Mouse (Mus musculus): ENCODE measurements around the gene Atg10.

Atg10 gene

DNA sequence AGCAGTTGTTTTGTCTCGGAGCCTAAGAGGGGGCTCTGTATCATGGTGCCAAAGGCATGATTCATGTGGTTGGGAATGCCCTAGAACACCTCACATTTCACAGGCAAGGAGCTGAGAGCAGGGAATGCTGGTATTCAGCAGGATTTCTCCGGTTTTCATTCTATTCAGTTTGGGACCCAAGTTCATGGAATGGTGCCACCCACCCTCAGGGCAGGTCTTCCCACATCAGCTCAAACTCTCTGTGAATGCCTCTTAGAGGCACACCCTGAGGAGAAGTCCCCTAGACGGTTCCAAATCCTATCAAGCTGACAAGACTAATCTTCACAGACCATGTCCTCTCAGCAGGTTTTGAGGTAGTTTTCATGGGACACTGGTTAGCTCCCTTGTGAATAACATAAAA, 211.9 kb downstream of the Atg10 start:
- DNase-seq (ENCODE audit: low spot score) = no peak

GRCm38 (mm10) chr13:90995034-90995629, 228.6 kb downstream of the Atg10 start:
- DNase-seq (ENCODE audit: low spot score) = no peak

DNA sequence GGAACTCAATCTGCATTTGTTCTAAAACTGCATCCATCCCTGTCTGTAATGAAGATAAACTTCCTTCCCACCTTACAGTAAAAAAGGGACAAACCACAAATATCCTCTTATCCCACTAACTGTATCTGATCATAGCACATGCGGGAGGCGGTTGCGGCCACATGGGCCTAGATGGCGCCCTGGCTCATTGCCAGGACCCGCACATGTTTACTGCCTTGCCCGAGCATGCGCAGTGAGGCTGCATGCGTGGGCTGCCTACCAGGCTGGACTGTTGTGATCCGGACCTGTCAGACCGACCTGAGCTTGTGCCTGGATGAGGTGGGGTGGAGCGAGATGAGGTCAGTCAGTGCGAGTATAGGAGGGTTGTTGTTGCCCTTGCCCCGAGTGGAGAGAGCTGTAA, 230.2 kb downstream of the Atg10 start:
- peak; percentile 9 for DNase-seq (ENCODE audit: low spot score)

DNA sequence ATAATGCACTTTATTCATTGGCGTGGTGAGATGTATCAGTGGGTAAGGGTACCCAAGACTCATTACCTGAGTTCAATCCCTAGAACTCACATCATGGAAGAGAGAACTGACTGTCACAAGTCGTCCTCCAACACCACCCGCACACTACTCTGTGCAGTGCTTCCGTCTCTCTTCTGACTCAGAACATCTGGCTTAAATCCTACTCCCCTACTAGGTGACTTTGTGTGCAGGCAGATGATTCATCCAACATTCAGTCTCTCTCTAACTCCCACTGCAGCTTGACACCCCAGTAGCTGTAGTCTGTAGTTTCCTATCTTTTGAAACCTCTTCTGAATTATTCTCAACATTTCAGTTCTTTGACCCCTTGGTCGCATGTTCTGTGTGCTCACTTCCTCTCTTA, 230.8 kb downstream of the Atg10 start:
- DNase-seq (ENCODE audit: low spot score) = no peak

GRCm38 (mm10) chr13:90988226-90988625, 235.5 kb downstream of the Atg10 start:
- no peak for DNase-seq (ENCODE audit: low spot score)

GRCm38 (mm10) chr13:90985417-90985816, 238.4 kb downstream of the Atg10 start:
- DNase-seq (ENCODE audit: low spot score) = no peak

DNA sequence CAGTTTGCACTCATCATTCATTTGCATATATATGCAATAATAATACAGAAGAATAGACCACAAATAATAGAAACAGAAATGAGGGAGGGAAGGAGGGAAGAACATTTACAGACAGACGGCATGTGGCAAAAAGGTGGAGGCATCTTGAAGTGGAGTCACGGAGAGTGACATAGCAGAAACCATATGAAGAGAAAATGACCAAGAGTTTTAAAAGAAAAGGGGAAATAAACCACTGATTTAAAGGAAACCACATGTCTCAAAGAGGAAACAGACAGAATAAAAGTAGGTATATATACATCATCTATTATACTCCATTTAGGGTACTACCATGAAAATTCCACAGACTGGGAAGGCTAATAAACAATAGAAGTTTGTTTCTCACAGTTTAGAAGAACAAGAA, 239.7 kb downstream of the Atg10 start:
- DNase-seq (ENCODE audit: low spot score) = no peak

DNA sequence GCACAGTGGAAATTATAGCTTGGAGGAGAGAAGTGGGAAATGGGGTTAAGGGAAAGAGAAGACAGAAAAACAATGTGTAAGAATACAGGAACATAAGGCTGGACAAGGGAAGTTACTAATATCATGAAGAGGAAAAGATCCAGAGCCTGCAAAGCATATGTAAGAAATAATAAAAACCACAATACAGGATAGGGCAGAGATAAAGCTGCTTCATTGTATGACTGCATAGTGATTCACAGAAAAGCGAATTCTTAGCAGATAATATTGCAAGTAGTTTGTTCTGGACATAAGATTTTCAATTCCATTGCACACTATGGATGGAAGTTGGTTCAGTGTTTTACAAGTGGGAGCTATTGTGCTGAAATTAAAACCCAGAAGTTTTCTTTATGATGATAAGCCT, 242.0 kb downstream of the Atg10 start:
- no peak for DNase-seq (ENCODE audit: low spot score)

GRCm38 (mm10) chr13:90980878-90981674, 242.7 kb downstream of the Atg10 start:
- no peak for DNase-seq (ENCODE audit: low spot score)

- no peak for DNase-seq (ENCODE audit: low spot score)
These were observed 246.7 kb downstream of the Atg10 start for GRCm38 (mm10) chr13:90977057-90977456.

DNA sequence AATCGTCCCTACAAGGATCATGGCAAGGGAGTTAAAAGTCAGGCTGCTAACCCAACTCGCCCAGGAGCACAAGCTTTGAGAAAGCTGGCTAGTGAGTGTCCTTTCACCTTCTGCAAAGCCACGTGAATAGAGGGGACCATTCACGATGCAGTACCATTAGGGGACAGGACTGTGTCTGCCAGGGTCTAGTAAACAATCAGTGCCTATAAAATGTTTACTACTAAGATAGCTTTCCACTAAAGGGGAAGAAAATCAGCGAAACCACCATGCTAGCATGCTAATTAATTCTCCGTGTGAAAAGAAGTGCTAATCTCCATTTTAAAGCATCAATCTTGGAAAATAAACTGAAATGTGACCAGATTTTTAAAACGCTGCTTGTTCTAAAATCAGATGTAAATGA, 250.4 kb downstream of the Atg10 start:
- DNase-seq (ENCODE audit: low spot score) = no peak

GRCm38 (mm10) chr13:90970259-90971017, 253.3 kb downstream of the Atg10 start:
- no peak for DNase-seq (ENCODE audit: low spot score)

DNA sequence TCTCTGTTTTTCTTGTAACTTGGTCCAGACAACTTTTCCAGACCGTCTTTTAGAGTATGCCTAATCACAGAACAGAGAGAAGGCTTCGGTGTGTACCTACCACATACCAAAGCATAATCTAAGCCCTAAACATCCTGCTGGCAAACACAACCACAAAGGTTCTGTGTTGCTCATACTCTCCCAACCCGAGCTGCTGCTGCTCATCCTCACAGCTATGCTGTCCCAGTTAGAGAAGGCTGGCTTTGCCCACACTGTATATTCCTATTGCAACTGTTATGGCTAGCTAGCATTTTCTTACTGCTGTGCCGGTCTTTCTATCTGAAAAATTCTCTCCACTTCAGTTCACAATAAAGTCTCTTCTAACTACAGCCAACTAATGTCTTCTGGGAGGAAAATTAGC, 254.8 kb downstream of the Atg10 start:
- DNase-seq (ENCODE audit: low spot score) = no peak

- DNase-seq (ENCODE audit: low spot score) = peak; percentile 32
These were observed 256.3 kb downstream of the Atg10 start for GRCm38 (mm10) chr13:90967422-90967821.

GRCm38 (mm10) chr13:90965996-90966395, 257.8 kb downstream of the Atg10 start:
- DNase-seq (ENCODE audit: low spot score) = no peak

DNA sequence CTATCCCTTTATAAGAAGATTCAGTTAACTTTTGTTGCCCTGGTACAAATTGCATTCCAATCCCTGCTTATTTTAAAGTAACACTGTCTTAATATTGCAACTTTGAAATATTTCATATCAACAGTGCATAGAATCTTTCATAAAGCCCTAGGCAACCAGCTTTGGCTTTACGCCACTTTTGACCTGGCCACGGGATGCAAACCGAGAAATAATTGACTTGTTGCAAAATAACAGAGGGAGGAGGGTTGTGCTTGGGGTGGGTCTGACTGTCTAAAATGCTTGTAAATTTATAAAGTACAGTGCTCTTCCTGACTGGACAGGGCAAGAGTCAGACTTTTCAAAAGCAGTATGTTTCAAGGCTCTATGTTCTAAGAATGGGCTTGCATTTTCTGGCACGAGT, 259.3 kb downstream of the Atg10 start:
- DNase-seq (ENCODE audit: low spot score) = peak; percentile 63

DNA sequence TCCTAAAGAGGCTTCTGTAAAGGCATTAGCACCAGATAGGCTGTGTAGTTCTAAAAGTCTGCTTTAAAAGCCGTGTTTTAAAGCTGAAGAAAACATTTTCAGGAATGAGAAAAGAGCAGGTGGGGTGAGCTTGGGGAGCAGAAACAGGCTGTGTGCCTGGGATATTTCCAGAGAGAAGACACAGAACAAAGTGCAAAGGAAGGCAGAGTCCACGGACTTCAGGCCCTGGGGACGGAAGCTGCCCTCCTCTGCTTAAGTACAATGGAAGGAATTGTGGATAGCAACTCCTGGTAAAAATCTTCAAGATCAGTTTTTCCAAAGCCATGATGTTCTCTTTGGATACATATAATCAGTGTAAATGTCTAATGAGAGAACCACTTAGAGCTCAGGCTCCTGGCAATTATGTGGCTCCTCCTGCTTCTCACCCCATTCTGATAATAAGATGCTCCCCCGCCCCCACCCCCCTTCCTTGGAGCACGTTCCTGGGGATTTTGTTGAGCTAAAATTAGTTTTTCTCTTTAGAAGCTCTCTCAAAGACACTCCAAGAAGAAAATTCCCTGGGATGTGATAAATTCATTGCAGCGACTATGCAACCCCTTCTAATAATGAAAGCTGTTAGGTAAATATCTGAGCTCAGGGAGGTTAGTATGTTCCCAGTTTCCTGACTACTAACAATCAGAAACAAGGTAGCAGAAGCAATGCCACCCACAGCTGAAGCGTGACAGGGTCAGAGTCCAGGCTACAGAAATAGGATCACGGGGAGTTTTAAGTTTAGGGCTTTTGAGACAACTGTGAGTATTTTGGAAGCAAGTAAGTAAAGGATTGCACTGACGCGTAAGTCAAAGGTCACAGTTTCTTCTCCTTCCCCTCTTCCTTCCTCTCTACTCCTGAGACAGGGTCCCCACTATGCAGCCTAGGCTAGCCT, 260.7 kb downstream of the Atg10 start:
- peak; percentile 30 for DNase-seq (ENCODE audit: low spot score)

DNA sequence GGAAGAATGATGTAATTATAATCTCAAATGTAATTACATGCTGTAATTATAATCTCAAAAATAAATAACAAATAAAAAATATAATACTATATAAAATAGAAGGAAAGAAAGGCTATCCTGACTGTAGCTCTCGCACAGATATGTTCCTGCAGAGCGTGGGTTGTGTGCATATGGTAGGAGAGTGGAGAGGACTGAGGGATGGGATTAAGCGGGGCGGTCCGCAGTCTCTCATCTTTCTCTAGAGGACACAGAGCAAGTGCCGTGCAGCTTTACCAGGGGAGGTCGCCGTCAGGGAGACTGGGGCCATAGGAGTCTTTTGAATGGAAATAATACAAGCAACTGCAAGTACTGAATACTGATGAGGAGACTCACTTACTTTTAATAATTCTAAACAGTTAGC, 263.2 kb downstream of the Atg10 start:
- DNase-seq (ENCODE audit: low spot score) = no peak

DNA sequence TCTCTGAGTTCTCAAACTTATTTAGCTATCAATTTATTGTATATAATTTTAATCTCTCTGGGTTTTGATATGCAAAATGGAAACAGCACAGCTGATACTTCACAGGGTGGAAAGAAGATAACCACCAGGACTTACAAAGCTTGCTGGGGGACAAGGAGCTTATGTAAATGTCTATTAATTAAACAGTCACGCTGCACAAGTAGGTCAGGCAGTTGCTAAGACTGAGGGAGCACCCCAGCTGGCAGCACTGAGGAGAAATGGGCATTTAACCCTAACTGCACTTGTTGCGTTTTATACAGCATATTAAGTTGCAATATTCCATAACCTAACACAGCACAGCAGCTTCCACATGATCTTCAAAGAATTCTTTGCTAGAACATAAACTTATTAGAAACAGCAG, 264.9 kb downstream of the Atg10 start:
- DNase-seq (ENCODE audit: low spot score) = no peak

DNA sequence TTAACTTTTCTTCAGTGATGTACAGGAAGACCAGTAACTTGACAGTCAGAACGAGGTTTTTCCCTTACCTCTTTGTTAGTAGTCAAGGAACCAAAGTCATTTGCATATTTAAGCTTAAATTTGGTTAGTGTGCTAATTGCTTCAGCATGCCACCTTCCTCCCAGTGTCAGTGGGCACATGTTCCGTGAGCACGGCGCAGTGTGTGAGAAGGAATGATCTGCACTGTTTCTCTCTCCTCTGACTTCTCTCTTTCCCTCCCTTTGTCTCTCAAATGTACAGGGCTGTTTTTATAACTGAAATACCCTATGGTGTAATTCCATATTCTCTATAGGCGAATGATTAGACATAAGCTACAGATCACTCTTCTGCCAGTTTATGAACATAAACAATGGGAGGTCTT, 284.2 kb downstream of the Atg10 start:
- no peak for DNase-seq (ENCODE audit: low spot score)

- DNase-seq (ENCODE audit: low spot score) = no peak
These were observed 284.6 kb downstream of the Atg10 start for GRCm38 (mm10) chr13:90939192-90939591.

- no peak for DNase-seq (ENCODE audit: low spot score)
These were observed 287.9 kb downstream of the Atg10 start for GRCm38 (mm10) chr13:90935852-90936251.

Measured in testis, postnatal 14 days (tissue).